Mouse (Mus musculus) kidney, adult 2 months (tissue): ENCODE measurements around the gene Tnxb.

ENCODE experiments used
- CTCF ChIP-seq: fragments of 200-500 bp; conservative IDR thresholded peaks from 2 replicates; pipeline ENCODE4 v1.5.1; 2011; ENCODE audit warnings: low read depth, mild to moderate bottlenecking, control low read depth, low read length, moderate library complexity, mixed read lengths; ENCODE audit not compliant: insufficient read depth, insufficient read length
- POLR2A ChIP-seq: fragments of 200-500 bp; IDR thresholded peaks from one replicate; pipeline ENCODE4 v1.6.1; 2011; ENCODE audit warnings: low read depth, low read length, control low read depth

GRCm38 (mm10) chr17:34746531-34746930 is 76.2 kb downstream of the Tnxb start:
- TF ChIP-seq CTCF = no peak
- no peak for TF ChIP-seq POLR2A
